Comparison of ENCODE assay signal across 8 mouse cellular contexts in genomic region chr5:131307656-131308151, GRCm38 (mm10). TPM values are rescaled to one million over a fixed set of nuclear protein-coding genes. Genes with fewer than 3 reads are reported as not detected.
DNase-seq lines count a peak whose midpoint lies in the region; ATAC-seq and TF ChIP-seq lines count a peak whose summit lies in the region.

No protein-coding gene starts in this region.

- peak overlapping the region; percentile 98 for H3K4me2 ChIP-seq in lung, embryonic 14.5 days

- peak overlapping the region; percentile 79 for H3K4me3 ChIP-seq in hindbrain, embryonic 10.5 days
- peak overlapping the region; percentile 59 for H3K4me3 ChIP-seq in lung, embryonic 14.5 days (ENCODE audit: low read depth, low read length)

- peak overlapping the region; percentile 84 for H3K27ac ChIP-seq in hindbrain, embryonic 10.5 days
- H3K27ac ChIP-seq in lung, embryonic 14.5 days (ENCODE audit: low read depth) = peak overlapping the region; percentile 43; the same call in 1 of the 2 replicates

- H3K36me3 ChIP-seq in hindbrain, embryonic 10.5 days = no peaks in the 10 kb centered on the region
- H3K36me3 ChIP-seq in lung, embryonic 14.5 days (ENCODE audit: insufficient read depth) = no peaks in the 10 kb centered on the region

- WGBS in hindbrain, embryonic 10.5 days = under 1% methylated on average over 36 of the region's 36 CpGs
- WGBS in lung, embryonic 14.5 days = under 1% methylated on average over 32 of the region's 36 CpGs

- no peak for TF ChIP-seq CTCF in Patski (IDR thresholded peaks at IDR 0.05)
- no peak for TF ChIP-seq CTCF in lung, embryonic 14.5 days (IDR thresholded peaks at IDR 0.05; ENCODE audit: low read depth)

- H3K9me3 ChIP-seq in hindbrain, embryonic 10.5 days = no peaks in the 10 kb centered on the region
- no peaks in the 10 kb centered on the region for H3K9me3 ChIP-seq in lung, embryonic 14.5 days (ENCODE audit: low read depth, low read length)

- H3K4me1 ChIP-seq in hindbrain, embryonic 10.5 days (replicated peaks) = peaks cover 22% of the 10 kb centered on the region
- peaks cover 7% of the 10 kb centered on the region; the same call in 1 of the 2 replicates for H3K4me1 ChIP-seq in lung, embryonic 14.5 days (ENCODE audit: insufficient read depth)

- POLR2A ChIA-PET in Patski (lab: Charles Lee) = interaction anchor here (0.6 kb wide), 1 partner anchor 79 kb away, joined by 4 read pairs; no protein-coding TSS in a partner anchor

- no peaks in the 10 kb centered on the region for H3K27me3 ChIP-seq in Patski
- H3K27me3 ChIP-seq in hindbrain, embryonic 10.5 days (ENCODE audit: insufficient read depth, poor library complexity, severe bottlenecking) = peaks cover 38% of the 10 kb centered on the region
- H3K27me3 ChIP-seq in lung, embryonic 14.5 days (ENCODE audit: insufficient read depth, low read length) = peaks cover 35% of the 10 kb centered on the region

- in situ Hi-C loops in Patski (cut with MboI; ENCODE audit: low pct_unique_long_range_greater_than_20kb) = no loop called here

- peak; percentile 87 for ATAC-seq in Patski
- ATAC-seq in lung, embryonic 14.5 days (ENCODE audit: insufficient read depth) = peak; percentile 92
- ATAC-seq in CD4-positive, CD25-positive, alpha-beta regulatory T cell, adult 4 months = no peak

- CTCF ChIA-PET in Patski (lab: Charles Lee) = interaction anchor here (1.0 kb wide), 1 partner anchor 299 kb away, joined by 3 read pairs; no protein-coding TSS in a partner anchor

- H3K9ac ChIP-seq in lung, embryonic 14.5 days = peak overlapping the region; percentile 47

- no peak for DNase-seq in Patski (ENCODE audit: low read depth, low spot score)
- DNase-seq in cerebellum, postnatal 10 days = peak; percentile 92 to 93
- peak; percentile 67 to 68 for DNase-seq in frontal cortex, postnatal 14 days (ENCODE audit: low spot score in 2 of 2)
- peak; percentile 88 for DNase-seq in hindbrain, embryonic 10.5 days (ENCODE audit: low spot score)
- DNase-seq in layer of hippocampus, postnatal 14 days (ENCODE audit: low spot score in 2 of 2) = peak; percentile 78 to 84
- peak; percentile 89 for DNase-seq in lung, embryonic 14.5 days
- DNase-seq in retina, embryonic 14.5 days (ENCODE audit: low spot score) = peak; percentile 86

RNA-seq across cellular contexts. Expression of gene Galnt17, which starts 0.6 kb away (rescaled TPM):
- 5.1 TPM for polyA plus RNA-seq in Patski (2021)
- polyA plus RNA-seq in hindbrain, embryonic 10.5 days (2016; fragmentation: Nextera tagmentation; extraction: Ambion mirVana) = 1.5 TPM in 2 replicates
- total RNA-seq in layer of hippocampus, postnatal 14 days (2021) = 100 to 1,000 TPM in 1 of 2 experiments, 10 to 100 TPM in 1; 99.1 to 103 TPM
- polyA plus RNA-seq in lung, embryonic 14.5 days (2014; fragmentation: Nextera tagmentation; extraction: Ambion mirVana) = 0.89 and 1.2 TPM in 2 replicates
- polyA plus RNA-seq in CD4-positive, CD25-positive, alpha-beta regulatory T cell, adult 4 months (2017; shearing (Covaris generic)) = not detected
